Mouse (Mus musculus): Measurements from ENCODE around the gene Vtn. TPM values are rescaled to one million over a fixed set of nuclear protein-coding genes. Genes with fewer than 3 reads are reported as not detected.

Vtn gene
- 115 and 127 TPM in 2 replicates for polyA plus RNA-seq (2015; fragmentation: Nextera tagmentation; extraction: Ambion mirVana)

DNA sequence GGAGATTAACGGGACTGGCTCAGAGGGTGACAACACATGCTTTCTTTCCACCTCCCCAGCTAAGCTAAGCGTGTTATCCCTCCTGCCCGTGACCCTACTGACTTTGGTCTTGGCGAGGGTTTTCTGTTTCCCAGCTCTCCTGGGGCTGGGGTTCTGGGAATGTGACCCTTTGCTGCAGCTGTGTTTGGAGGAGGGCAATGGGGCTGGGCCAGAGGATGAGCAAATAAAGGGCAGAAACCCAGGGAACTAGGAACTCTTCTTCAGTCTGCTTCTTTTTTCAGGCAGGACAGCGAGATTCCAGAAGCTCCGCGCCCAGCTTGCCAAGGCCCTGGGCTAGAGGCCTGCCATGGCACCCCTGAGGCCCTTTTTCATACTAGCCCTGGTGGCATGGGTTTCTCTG is at the start of gene Vtn:
Gene Vtn (plus strand): TSS at position 88 of the 400 bp plus-strand sequence.
- Histone ChIP-seq H3K4me3 (ENCODE audit: low read depth, low read length) (peak within 1 kb of the TSS; percentile 89), H3K4me1 (ENCODE audit: control insufficient read depth, insufficient read depth, low read length) (peaks cover 24% of the 10 kb centered on the region), H3K4me2 (ENCODE audit: low read length) (peak within 1 kb of the TSS; percentile 61), H3K27me3 (ENCODE audit: control insufficient read depth, insufficient read depth, low read depth, low read length) (no peaks in the 10 kb centered on the region), H3K27ac (ENCODE audit: low read length) (peak within 1 kb of the TSS; percentile 94), H3K36me3 (ENCODE audit: control insufficient read depth, insufficient read depth, low read length) (no peaks in the 10 kb centered on the region), H3K9ac (ENCODE audit: low read depth, low read length) (peak within 1 kb of the TSS; percentile 68), H3K9me3 (replicated peaks; ENCODE audit: control insufficient read depth, low read length, poor library complexity, severe bottlenecking) (no peaks in the 10 kb centered on the region)
- WGBS: 39% methylated on average over 7 of the region's 7 CpGs
- ATAC-seq: no peak

DNA sequence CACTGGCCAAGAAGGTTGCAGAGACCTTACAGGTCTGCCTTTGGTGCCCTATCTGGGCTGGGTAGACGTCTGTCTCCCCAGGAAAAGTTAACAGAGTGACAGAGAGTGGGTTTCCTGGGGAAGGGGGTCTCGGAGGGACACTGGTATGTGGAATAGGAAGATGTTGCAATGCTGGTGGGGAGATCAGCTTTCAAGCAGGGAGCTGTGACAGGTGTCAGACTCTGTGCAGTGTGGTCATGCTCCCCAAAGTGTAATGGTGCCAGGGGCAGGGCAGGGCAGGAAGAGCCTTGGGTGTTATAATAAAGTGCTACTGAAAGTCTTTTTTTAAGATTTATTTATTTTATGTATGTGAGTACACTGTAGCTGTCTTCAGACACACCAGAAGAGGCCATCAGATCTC is 48.6 kb upstream of the Vtn start:
- H3K4me2 ChIP-seq (ENCODE audit: low read length): no peak overlapping the region
- no peaks in the 10 kb centered on the region for H3K27me3 ChIP-seq (ENCODE audit: control insufficient read depth, insufficient read depth, low read depth, low read length)
- H3K9me3 ChIP-seq (replicated peaks; ENCODE audit: control insufficient read depth, low read length, poor library complexity, severe bottlenecking): no peaks in the 10 kb centered on the region
- no peak overlapping the region for H3K27ac ChIP-seq (ENCODE audit: low read length)
- H3K4me1 ChIP-seq (ENCODE audit: control insufficient read depth, insufficient read depth, low read length): no peaks in the 10 kb centered on the region
- no peak overlapping the region for H3K9ac ChIP-seq (ENCODE audit: low read depth, low read length)
- H3K4me3 ChIP-seq (ENCODE audit: low read depth, low read length): no peak overlapping the region
- H3K36me3 ChIP-seq (ENCODE audit: control insufficient read depth, insufficient read depth, low read length): no peaks in the 10 kb centered on the region
- no peak for ATAC-seq
- WGBS: 62% methylated on average over 2 of the region's 2 CpGs

DNA sequence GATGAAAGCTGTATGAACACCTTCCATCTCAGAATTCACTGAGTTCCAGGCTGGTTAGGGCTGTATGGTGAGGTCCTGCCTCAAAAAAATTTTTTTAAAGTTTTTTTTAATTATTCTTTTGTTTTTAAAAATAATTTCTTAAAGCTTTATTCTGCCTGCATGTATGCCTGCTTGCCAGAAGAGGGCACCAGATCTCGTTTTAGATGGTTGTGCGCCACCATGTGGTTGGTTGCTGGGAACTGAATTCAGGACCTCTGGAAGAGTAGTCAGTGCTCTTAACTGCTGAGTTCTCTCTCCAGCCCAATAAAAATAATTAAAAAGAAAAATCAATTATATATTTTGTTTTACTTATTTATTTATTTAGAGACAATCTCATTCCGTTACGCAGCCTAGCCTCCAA is 45.2 kb upstream of the Vtn start:
- Histone ChIP-seq H3K36me3 (ENCODE audit: control insufficient read depth, insufficient read depth, low read length) (no peaks in the 10 kb centered on the region), H3K9ac (ENCODE audit: low read depth, low read length) (no peak overlapping the region), H3K4me2 (ENCODE audit: low read length) (no peak overlapping the region), H3K4me1 (ENCODE audit: control insufficient read depth, insufficient read depth, low read length) (no peaks in the 10 kb centered on the region), H3K9me3 (replicated peaks; ENCODE audit: control insufficient read depth, low read length, poor library complexity, severe bottlenecking) (no peaks in the 10 kb centered on the region), H3K4me3 (ENCODE audit: low read depth, low read length) (no peak overlapping the region), H3K27ac (ENCODE audit: low read length) (no peak overlapping the region), H3K27me3 (ENCODE audit: control insufficient read depth, insufficient read depth, low read depth, low read length) (no peaks in the 10 kb centered on the region)
- ATAC-seq: no peak
- 8% methylated on average over 4 of the region's 4 CpGs for WGBS

DNA sequence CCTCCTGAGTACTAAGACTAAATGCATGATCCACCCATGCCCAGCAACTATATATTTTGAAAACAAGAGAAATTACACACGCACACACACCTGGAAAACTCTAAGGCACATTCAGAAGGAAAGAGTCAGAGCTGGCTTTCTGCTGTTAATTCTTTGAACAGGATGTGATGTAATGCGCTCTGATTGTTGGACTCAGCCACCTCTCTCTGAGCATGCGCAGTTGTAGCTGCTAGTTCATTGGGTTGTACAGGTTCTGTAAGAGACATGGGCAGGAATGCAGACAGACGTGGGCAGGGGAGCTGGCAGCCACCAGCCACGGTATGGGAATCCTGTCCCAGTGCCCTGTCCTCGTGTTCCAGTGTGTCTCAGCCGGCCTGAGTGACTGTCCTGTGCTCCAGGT is 44.6 kb upstream of the Vtn start:
- Histone ChIP-seq H3K27ac (ENCODE audit: low read length) (no peak overlapping the region), H3K9ac (ENCODE audit: low read depth, low read length) (no peak overlapping the region), H3K4me2 (ENCODE audit: low read length) (no peak overlapping the region), H3K4me3 (ENCODE audit: low read depth, low read length) (no peak overlapping the region), H3K4me1 (ENCODE audit: control insufficient read depth, insufficient read depth, low read length) (no peaks in the 10 kb centered on the region), H3K9me3 (replicated peaks; ENCODE audit: control insufficient read depth, low read length, poor library complexity, severe bottlenecking) (no peaks in the 10 kb centered on the region), H3K27me3 (ENCODE audit: control insufficient read depth, insufficient read depth, low read depth, low read length) (no peaks in the 10 kb centered on the region), H3K36me3 (ENCODE audit: control insufficient read depth, insufficient read depth, low read length) (no peaks in the 10 kb centered on the region)
- ATAC-seq: no peak
- 79% methylated on average over 7 of the region's 7 CpGs for WGBS

DNA sequence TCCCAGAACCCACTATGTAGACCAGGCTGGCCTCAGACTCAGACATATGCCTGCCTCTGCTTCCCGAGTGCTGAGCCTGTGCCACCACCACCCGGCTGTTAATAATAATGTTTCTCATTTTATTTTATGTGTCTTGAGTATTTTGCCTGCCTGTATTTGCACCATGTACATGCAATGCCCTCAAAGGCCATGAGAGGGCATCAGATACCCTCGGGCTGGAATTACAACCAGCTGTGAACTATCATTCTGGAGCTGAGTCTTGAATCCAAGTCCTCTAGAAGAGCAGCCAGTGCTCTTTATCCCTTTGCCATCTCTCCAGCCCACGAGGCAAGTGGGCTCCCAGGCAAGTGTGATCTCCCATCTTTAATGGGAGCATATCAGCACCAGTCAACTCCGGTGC is 43.6 kb upstream of the Vtn start:
- no peak for ATAC-seq
- H3K27me3 ChIP-seq (ENCODE audit: control insufficient read depth, insufficient read depth, low read depth, low read length): no peaks in the 10 kb centered on the region
- no peaks in the 10 kb centered on the region for H3K9me3 ChIP-seq (replicated peaks; ENCODE audit: control insufficient read depth, low read length, poor library complexity, severe bottlenecking)
- H3K27ac ChIP-seq (ENCODE audit: low read length): no peak overlapping the region
- H3K9ac ChIP-seq (ENCODE audit: low read depth, low read length): no peak overlapping the region
- H3K36me3 ChIP-seq (ENCODE audit: control insufficient read depth, insufficient read depth, low read length): no peaks in the 10 kb centered on the region
- H3K4me1 ChIP-seq (ENCODE audit: control insufficient read depth, insufficient read depth, low read length): no peaks in the 10 kb centered on the region
- H3K4me2 ChIP-seq (ENCODE audit: low read length): no peak overlapping the region
- 45% methylated on average over 5 of the region's 5 CpGs for WGBS
- no peak overlapping the region for H3K4me3 ChIP-seq (ENCODE audit: low read depth, low read length)

DNA sequence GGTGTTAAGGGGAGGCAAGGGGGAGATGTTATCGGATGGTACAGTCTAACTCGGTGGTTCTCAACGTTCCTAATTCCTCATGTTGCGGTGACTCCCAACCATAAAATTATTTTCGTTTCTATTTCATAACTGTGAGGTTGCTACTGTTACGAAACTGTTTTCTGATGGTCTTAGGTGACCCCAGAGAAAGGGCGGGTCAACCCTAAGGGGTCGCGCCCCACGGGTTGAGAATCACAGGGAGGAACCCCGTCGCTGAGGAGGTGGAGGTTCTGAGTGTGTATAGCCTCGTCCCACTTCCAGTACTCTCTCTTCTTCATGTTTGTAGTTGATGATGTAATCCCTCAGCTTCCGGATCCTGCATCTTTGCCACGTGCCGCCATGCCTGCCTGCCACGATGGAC is 40.2 kb upstream of the Vtn start:
- Histone ChIP-seq H3K4me1 (ENCODE audit: control insufficient read depth, insufficient read depth, low read length) (no peaks in the 10 kb centered on the region), H3K4me3 (ENCODE audit: low read depth, low read length) (no peak overlapping the region), H3K4me2 (ENCODE audit: low read length) (no peak overlapping the region), H3K9ac (ENCODE audit: low read depth, low read length) (no peak overlapping the region), H3K9me3 (replicated peaks; ENCODE audit: control insufficient read depth, low read length, poor library complexity, severe bottlenecking) (no peaks in the 10 kb centered on the region), H3K27me3 (ENCODE audit: control insufficient read depth, insufficient read depth, low read depth, low read length) (no peaks in the 10 kb centered on the region), H3K36me3 (ENCODE audit: control insufficient read depth, insufficient read depth, low read length) (no peaks in the 10 kb centered on the region), H3K27ac (ENCODE audit: low read length) (no peak overlapping the region)
- ATAC-seq: no peak
- WGBS: 88% methylated on average over 17 of the region's 17 CpGs

DNA sequence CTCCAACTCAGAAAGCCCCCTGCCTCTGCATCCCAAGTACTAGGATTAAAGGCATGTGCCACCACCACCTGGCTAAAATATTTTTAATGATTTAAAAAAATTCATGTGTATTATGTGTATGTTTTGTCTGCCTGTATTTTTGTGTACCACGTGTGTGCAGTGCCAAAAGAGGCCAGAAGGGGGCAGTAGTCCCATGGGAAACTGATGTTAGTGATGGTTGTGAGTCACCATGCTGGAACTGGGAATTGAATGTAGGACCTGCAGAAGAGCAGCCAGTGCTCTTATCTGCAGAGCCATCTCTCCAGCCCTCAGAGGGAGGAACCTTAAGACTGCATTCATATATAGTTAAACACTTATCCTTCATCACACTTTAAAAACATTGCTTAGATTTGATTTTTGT is 37.0 kb upstream of the Vtn start:
- Histone ChIP-seq H3K36me3 (ENCODE audit: control insufficient read depth, insufficient read depth, low read length) (no peaks in the 10 kb centered on the region), H3K4me3 (ENCODE audit: low read depth, low read length) (no peak overlapping the region), H3K27ac (ENCODE audit: low read length) (no peak overlapping the region), H3K9ac (ENCODE audit: low read depth, low read length) (no peak overlapping the region), H3K4me2 (ENCODE audit: low read length) (no peak overlapping the region), H3K27me3 (ENCODE audit: control insufficient read depth, insufficient read depth, low read depth, low read length) (no peaks in the 10 kb centered on the region), H3K4me1 (ENCODE audit: control insufficient read depth, insufficient read depth, low read length) (peaks cover 5% of the 10 kb centered on the region), H3K9me3 (replicated peaks; ENCODE audit: control insufficient read depth, low read length, poor library complexity, severe bottlenecking) (no peaks in the 10 kb centered on the region)
- ATAC-seq: no peak
- 68% methylated on average over 1 of the region's 1 CpGs for WGBS

DNA sequence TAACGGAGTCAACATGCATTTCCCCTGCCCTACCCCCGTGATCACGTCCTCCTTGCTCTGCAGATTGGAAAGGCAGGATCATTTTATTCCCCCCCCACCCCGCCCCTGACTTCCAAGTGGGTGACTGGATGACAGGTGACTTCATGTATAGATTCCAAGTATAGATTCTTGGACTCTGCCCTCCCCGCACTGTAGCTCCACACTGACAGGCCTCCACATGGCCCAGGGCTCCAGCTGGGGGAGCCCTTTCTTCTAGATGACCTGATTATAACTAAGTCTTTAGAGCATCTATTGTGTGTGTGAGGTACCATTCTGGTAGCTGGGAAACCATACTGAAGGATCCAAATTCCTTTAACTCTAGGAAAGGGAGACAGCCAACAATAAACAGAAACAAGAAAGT is 36.2 kb upstream of the Vtn start:
- no peak for ATAC-seq
- H3K9ac ChIP-seq (ENCODE audit: low read depth, low read length): no peak overlapping the region
- H3K9me3 ChIP-seq (replicated peaks; ENCODE audit: control insufficient read depth, low read length, poor library complexity, severe bottlenecking): no peaks in the 10 kb centered on the region
- WGBS: 79% methylated on average over 5 of the region's 5 CpGs
- H3K4me2 ChIP-seq (ENCODE audit: low read length): no peak overlapping the region
- H3K4me1 ChIP-seq (ENCODE audit: control insufficient read depth, insufficient read depth, low read length): peaks cover 5% of the 10 kb centered on the region
- no peak overlapping the region for H3K4me3 ChIP-seq (ENCODE audit: low read depth, low read length)
- no peaks in the 10 kb centered on the region for H3K36me3 ChIP-seq (ENCODE audit: control insufficient read depth, insufficient read depth, low read length)
- no peaks in the 10 kb centered on the region for H3K27me3 ChIP-seq (ENCODE audit: control insufficient read depth, insufficient read depth, low read depth, low read length)
- no peak overlapping the region for H3K27ac ChIP-seq (ENCODE audit: low read length)

DNA sequence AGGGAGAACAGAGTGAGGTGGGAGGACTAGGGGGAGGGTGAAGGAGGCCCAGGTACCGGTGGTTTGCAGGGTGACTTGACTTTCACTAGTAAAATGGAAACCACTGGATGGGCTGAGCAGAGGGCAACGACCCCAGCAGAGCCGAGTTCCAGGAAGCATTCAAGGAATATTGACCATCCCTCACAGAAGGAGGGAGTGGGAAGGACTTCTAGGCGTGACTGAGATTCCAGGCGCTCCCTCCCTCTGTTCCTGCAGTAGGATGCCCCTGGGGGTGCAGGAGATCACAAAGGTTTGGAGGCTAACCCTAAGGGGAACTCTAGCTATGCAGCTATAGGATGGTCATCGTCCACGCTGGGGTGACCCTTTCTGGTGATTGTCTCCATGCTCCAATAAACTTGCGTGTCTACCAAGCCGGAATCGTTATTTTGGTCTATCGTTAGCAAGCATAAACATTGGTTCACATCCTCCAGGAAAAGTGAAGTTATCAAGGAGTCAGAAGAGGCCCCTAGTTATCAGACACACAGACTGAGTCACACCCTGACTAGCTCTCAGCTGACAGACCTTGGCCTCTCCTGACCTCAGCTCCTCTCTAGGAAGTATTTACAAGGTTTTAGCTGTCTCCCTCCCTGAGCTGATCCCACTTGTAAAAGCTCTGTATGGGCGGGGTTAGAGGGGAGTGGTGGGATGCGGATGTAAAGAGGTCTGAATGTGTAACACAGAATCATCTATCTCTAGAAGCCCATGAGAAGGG is 35.4 kb upstream of the Vtn start:
- H3K27me3 ChIP-seq (ENCODE audit: control insufficient read depth, insufficient read depth, low read depth, low read length): no peaks in the 10 kb centered on the region
- H3K27ac ChIP-seq (ENCODE audit: low read length): no peak overlapping the region
- ATAC-seq: no peak
- WGBS: 65% methylated on average over 13 of the region's 13 CpGs
- H3K36me3 ChIP-seq (ENCODE audit: control insufficient read depth, insufficient read depth, low read length): no peaks in the 10 kb centered on the region
- H3K4me2 ChIP-seq (ENCODE audit: low read length): no peak overlapping the region
- no peak overlapping the region for H3K9ac ChIP-seq (ENCODE audit: low read depth, low read length)
- H3K4me1 ChIP-seq (ENCODE audit: control insufficient read depth, insufficient read depth, low read length): peaks cover 5% of the 10 kb centered on the region
- no peak overlapping the region for H3K4me3 ChIP-seq (ENCODE audit: low read depth, low read length)
- H3K9me3 ChIP-seq (replicated peaks; ENCODE audit: control insufficient read depth, low read length, poor library complexity, severe bottlenecking): no peaks in the 10 kb centered on the region

Measured in midbrain, embryonic 16.5 days (tissue).